Mouse (Mus musculus) liver, postnatal 0 days (tissue): ENCODE data around the gene Fam222a.

ENCODE experiments used
- CTCF ChIP-seq: sonication (generic); IDR thresholded peaks from 2 replicates; pipeline ENCODE4 v1.5.1; 2016; ENCODE audit warnings: antibody characterized with exemption, low read depth
- EP300 ChIP-seq: IDR thresholded peaks from 2 replicates; pipeline ENCODE4 v1.6.1; 2016; ENCODE audit warnings: antibody characterized with exemption, low read depth, mild to moderate bottlenecking

DNA sequence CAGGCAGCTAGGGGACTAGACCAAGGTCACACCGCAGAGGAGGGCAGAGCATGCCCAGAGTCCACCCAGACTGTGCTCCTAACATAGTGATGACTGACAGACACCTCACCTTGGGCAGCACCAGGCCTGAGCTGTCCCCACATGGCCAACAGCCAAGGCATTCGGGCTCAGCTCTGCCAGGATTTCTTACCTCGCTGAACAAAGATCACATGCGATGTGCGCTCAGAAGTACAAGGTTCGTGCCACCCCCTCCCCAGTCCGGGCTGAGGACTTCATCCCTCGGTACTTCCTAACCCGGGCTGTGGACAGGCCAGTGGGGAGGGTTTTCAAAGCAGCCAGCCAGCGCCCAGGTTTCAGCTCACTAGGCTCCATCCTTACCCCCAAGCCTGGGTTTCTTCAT is 89.6 kb downstream of the Fam222a start:
- TF ChIP-seq EP300 (no peak), CTCF (no peak)
